Mouse (Mus musculus) urinary bladder, postnatal 4 days (tissue): Measurements from ENCODE around the gene Atp6v0a2.

Experiments used
- DNase-seq, 2 experiments: peaks; one replicate each; pipeline ENCODE4 v3.0.0; 2021 to 2022; ENCODE audit warnings: low spot score in 2 of 2

Atp6v0a2 gene

DNA sequence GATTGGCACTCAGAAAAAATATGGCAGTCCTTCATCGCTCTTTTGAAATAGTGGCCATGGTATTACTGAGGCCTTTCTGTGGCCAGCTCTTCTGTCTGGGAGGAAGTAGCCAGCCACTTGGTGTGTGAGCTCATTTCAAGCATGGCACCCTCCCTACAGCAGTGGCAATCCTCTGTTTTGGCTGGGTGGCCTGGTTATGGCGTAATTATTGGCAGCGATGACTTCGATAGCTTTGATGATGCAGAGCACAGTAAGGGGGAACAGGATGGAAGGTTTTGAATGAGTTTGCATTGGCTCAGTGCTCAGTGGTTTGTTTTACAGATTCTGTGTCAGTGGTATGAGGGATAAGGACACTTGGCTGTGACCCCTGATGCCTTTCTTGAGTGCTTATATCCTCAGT is 8.3 kb downstream of the Atp6v0a2 start:
- no peak for DNase-seq

DNA sequence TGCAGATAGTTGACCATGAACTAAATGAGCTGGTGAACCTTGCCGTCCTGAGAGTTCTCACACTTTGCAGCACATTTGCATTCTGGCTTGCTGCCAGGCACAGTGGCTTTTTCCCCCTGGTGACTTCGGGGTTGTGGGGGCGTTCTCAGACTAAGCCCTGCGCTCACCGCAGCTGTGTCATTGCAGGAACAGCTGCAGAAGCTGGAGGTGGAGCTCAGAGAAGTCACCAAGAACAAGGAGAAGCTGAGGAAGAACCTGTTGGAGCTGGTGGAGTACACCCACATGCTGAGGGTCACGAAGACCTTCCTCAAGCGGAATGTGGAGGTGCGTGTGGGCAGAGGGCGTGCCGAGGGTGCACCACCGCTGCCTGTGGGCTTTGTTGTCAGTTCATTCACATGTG is 8.9 kb downstream of the Atp6v0a2 start:
- DNase-seq: no peak

DNA sequence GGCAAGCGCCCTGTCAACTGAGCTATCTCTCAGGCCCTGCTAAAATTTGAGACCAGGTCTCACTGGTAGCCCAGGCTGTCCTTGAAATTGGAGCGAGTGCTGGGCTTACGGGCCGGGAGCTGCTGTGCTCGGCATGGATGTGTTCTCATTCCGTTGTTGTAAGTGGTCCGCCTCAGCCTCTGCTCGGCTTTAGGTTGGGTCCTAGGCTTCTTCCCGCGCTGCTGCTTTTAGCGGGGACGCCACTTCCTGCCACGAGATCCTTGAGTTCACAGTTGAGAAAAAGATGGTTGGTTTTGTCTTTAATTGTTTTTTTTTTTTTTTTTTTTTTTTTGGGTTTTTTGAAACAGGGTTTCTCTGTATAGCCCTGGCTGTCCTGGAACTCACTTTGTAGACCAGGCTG is 9.5 kb downstream of the Atp6v0a2 start:
- DNase-seq: no peak

DNA sequence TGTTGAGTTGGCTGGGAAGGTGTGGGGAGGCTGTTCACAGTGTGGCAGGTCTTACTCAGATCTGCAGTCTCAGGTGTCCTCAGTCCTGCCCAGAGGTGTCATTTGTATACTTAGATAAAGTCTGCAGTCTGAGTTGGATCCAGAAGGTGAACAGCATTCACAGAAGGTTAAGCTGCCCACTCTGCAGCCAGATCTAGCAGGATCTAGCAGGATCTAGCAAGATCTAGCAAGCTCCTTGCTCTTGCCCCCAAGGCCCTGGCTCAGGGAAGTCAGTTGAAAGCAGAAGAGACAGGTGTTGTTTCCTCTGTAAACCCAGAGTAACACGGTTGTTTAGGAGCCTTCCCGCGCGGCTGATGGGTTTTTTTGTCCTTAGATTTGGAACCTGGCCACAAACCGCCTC is 85.4 kb downstream of the Atp6v0a2 start:
- DNase-seq: no peak

DNA sequence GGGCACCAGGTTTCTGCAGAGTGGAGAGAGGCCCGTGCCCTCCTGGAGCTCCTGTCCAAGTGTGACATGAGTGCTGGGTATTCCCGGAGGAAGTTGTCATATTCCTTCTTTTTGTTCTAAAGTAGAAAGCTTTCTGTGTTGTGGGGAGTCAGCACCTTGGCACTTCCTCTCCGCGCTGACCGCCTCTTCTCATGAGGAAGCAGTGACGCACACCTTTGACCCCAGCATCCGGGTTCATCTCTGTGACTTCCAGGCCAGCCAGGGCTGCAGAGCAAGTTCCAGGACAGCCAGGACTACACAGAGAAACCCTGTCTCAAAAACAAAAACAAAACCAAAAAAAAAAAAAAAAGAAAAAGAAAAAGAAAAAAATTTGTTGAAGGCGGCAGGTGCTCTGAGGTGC is 86.8 kb downstream of the Atp6v0a2 start:
- DNase-seq: no peak

DNA sequence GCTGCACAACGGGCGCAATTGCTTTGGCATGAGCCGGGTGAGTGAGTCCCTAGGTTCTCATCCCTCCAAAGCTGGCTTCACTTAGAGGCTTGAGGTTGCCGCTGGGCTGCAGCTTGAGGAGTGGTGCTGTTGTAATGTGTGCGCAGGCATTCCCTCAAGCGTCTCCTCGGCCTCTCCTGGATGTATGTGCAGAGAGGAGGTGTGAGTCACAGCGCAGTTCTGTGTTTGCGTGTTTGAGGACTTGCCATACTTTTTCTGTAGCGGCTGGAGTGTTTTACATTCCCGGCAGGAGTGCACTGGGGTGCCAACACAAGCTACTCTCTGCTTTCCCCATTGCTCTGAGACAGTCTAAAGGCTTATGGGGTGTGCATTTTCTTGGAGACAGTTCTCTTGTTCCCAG is 89.6 kb downstream of the Atp6v0a2 start:
- no peak for DNase-seq

DNA sequence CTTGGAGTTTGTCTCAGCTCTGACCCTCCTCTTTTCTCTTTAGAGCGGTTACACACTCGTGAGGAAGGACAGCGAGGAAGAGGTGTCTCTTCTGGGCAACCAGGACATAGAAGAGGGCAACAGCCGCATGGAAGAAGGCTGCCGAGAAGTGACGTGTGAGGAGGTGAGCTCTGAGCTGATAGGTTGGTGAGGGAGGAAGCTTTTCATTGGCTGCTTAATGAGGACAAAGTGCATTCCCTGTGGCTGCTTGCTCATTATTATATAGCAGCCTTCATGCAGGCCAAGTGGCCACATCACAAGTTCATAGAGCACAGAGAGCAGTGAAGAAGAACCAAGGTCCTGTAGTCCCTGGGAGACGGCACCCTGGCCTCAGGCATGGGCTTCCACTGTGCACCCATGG is 90.0 kb downstream of the Atp6v0a2 start:
- no peak for DNase-seq

DNA sequence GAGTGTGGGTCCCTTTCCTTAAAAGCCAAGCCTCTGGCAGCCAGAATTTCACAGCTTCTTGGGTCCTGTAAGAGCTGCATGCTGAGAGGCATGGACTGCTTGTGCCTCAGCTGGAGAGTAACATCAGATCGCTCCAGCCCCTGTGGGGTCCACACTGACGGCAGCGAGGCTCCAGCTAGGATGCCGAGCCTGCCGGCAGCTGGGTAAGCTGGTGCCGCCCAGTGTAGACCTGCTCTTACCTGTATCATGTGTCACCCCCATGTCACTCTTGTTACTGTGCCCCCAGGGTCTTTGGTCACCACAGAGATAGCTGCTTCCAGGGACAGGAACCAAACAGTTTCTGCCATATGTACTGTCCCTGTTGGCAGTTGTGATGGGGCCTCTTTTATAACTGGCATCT is 94.7 kb downstream of the Atp6v0a2 start:
- DNase-seq: no peak

DNA sequence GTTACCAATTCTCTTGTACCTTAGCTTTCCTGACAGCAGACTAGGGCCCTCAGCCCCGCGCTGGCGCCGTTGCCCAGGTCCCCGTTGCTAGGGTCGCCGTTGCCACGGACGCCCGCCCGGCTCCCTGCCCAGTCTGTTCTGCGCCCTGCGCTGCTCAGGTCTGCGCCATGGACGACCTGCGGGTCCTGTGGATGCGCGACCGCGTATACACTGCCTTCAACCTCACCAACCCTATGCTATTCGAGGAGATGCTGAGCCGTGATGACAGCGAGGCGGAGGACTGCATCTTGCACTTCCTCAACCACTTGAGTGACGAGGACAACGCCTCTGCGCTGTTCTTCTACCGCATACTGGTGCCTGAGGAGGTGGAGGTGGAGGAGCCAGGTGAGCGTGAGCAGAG is 96.6 kb downstream of the Atp6v0a2 start, which contains the start of gene Dnah10:
Gene Dnah10 (plus strand): TSS at position 89 of the 400 bp plus-strand sequence.
- DNase-seq: no peak

DNA sequence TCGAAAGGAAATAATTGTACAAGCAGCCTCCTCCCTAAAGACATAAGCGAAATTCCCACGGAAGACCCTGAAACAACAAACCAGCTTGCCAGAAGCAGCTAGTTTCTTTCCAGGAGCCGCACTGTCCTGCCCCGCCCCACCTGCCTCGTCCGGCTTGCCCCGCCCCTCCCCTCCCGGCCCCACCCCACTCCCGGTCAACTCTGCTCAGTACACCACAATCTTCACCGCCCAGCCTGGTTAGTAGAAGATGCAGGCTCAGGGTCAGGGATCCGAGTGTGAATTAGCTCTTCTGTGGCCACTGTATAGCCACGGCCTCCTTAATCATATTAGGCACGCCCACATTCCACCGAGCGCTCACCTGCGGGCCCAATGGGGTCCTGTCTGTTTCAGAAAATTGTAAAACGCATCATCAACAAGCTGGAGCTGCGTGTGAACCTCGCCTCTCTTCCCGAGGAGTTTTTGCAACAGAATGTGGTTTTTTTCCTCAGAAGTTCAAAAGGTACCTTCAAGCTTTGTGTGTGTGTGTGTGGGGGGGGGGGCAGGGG is 101.4 kb downstream of the Atp6v0a2 start:
- DNase-seq: no peak

DNA sequence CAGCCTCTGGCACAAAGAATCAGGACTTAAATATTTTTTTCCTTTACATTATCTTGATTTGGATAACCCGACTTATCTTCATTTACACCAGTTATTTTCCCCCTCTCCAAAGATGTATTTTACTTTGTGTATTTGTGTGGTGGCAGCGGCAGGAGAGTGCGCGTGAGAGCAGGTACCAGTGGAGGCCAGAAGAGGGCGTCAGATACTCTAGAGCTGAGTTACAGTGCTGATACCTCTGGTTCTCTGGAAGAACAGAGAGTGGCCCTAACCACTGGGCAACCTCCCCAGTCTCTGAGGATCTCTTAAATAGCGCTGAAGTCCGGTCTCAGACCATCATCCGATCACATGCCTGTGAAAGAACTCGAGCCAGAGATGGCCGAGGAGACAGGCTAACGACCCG is 105.6 kb downstream of the Atp6v0a2 start:
- DNase-seq: no peak

DNA sequence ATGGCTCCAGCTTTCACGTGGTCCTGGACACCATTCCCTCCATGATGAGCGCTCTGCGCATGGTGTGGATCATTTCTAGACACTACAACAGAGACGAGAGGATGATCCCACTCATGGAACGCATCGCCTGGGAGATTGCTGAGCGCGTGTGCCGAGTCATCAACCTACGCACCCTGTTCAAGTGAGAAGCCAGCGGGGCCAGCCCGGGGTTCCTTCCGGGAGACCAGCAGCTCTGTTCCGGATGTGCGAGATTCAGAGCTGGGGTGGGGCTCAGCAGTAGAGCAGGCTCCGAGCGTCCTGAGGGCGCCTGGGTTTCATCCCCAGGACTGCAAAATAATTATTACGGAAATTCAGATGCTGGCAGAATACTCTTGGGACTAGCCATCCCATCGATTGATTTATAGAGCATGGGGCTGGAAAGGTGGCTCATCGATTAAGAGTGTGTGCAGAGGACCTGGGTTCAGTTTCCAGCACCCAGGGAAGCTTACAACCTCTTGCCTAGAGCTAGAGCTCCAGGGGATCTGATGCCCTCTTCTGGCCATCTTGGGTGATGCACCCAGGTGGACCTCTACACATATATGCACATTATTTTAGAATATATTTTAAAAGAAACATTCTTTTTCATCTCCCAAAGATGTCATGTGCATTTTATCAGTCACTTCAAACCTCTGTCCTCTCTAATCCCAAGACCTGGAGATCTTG is 113.7 kb downstream of the Atp6v0a2 start:
- DNase-seq: no peak

DNA sequence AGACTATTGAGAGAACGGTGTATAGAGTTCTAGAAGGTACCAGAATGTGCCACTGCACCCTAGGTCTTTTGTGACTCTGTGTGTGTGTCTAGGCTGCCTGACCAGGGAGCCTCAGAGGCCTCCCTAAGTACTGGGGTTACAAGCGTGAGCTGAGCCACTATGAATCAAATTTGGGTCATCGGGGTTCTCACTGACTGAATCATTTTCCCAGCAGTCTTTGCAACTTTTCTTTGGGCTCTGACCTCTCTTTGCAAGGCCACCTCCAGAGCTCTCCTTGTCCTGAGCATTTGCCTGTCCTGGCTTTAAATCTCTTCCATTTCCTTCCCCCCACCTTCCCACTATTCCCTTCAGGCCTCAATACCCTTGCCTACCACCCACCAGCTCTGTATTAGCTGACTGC is 115.5 kb downstream of the Atp6v0a2 start:
- DNase-seq: no peak

DNA sequence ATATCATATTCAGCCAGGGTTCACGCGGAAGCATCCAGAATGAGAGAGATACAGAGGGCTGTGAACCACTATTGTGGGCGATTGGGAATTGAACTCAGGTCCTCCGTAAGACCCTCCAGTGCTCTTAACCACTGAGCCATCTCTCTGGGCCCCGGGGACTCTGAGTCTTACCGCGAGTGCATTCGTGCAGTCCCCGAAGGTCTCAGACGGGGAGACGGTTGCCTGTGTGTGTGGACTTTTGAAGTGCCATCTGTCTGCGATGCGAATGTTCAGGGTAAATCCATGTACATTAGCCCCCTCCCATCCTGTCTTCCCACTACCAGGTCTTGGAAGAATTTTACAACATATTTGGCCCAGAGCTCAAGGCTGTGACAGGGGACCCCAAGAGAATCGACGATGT is 117.8 kb downstream of the Atp6v0a2 start:
- DNase-seq: no peak

DNA sequence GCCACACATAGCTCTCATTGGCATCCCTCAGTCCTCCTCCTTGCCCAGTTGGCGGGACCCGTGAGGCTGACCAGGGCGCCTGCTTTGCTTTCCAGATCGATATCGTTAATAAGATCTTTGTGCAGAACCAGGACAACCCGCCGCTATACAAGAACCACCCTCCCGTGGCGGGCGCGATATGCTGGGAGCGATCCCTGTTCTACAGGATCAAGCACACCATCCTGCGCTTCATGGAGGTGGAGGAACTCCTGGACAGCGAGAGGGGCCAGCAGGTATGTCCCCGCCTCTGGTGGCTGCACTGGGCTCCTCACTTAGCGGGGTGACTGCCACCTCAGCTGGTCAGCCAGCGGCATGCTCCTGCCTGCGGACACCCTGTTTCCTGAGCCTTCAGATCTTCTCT is 119.9 kb downstream of the Atp6v0a2 start:
- DNase-seq: no peak

DNA sequence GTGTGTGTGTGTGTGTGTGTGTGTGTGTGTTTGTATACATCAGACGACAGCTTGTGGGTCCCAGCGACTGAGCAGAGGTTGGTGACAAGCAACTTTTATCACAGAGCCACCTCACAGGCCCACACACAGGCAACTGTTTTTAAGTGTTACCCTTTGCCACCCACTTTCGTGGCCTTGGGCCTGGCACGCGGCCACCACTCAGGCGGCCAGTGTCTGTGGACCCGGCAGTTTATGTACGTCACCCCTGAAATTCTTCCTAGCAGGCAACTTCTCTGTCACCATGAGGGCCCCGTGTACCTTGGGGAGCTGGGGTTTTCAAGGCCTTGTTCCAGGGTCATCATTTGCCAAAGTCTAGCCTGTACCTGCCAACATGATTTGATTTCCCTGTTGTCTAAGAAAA is 123.3 kb downstream of the Atp6v0a2 start:
- DNase-seq: no peak

DNA sequence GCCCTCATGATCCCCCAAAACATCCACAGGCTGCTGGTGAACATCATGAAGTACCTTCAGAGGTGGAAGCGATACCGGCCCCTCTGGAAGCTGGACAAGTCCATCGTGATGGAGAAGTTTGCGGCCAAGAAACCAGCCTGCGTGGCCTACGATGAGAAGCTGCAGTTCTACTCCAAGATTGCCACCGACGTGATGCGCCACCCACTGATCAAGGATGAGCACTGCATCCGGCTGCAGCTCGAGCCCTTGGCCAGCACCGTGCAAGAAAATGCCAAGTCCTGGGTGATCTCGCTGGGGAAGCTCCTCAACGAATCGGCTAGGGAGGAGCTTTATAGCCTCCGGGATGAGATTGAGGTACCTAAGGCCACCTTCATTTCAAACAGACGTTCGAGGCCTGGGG is 132.6 kb downstream of the Atp6v0a2 start:
- DNase-seq: no peak

DNA sequence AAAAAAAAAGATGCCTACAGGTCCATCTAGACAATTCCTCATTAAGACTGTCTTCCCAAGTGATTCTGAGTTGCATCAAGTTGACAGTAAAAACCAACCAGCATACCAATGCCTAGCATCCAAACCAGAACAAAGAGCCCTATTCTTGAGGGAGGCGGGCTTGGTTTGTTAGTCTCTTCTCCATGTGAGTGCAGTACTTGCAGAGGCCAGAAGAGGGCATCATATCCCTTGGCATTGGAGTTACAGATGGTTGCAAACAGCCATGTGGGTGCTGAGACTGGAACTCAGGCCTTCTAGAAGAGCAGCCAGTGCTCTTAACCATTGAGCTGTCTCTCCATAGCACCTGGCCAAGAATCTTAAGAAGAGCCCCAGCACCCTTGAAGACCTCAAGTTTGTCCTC is 133.4 kb downstream of the Atp6v0a2 start:
- no peak for DNase-seq
